Mouse (Mus musculus): ENCODE data around the gene 4930412O13Rik.

The 4930412O13Rik gene

GRCm38 (mm10) chr2:9881051-9881591, at the start of gene 4930412O13Rik:
Gene 4930412O13Rik, plus strand, starts transcription at chr2:9881252.
- DNase-seq (ENCODE audit: low read depth, low spot score): no peak

- DNase-seq (ENCODE audit: low read depth, low spot score): no peak
Observed at GRCm38 (mm10) chr2:9833712-9834111, 47.3 kb upstream of the 4930412O13Rik start.

GRCm38 (mm10) chr2:9835195-9835594, 45.9 kb upstream of the 4930412O13Rik start:
- DNase-seq (ENCODE audit: low read depth, low spot score): no peak

- no peak for DNase-seq (ENCODE audit: low read depth, low spot score)
Observed at GRCm38 (mm10) chr2:9852851-9853576, 28.0 kb upstream of the 4930412O13Rik start.

GRCm38 (mm10) chr2:9855861-9856260, 25.2 kb upstream of the 4930412O13Rik start:
- DNase-seq (ENCODE audit: low read depth, low spot score): no peak

- DNase-seq (ENCODE audit: low read depth, low spot score): no peak
Observed at GRCm38 (mm10) chr2:9860698-9861097, 20.4 kb upstream of the 4930412O13Rik start.

GRCm38 (mm10) chr2:9867092-9867825, 13.8 kb upstream of the 4930412O13Rik start:
- DNase-seq (ENCODE audit: low read depth, low spot score): no peak

GRCm38 (mm10) chr2:9871141-9871716, 9.8 kb upstream of the 4930412O13Rik start:
- DNase-seq (ENCODE audit: low read depth, low spot score): no peak

- DNase-seq (ENCODE audit: low read depth, low spot score): no peak
Observed at GRCm38 (mm10) chr2:9871798-9872197, 9.3 kb upstream of the 4930412O13Rik start.

GRCm38 (mm10) chr2:9872682-9873081, 8.4 kb upstream of the 4930412O13Rik start:
- DNase-seq (ENCODE audit: low read depth, low spot score): no peak

GRCm38 (mm10) chr2:9873757-9874156, 7.3 kb upstream of the 4930412O13Rik start:
- DNase-seq (ENCODE audit: low read depth, low spot score): no peak

- DNase-seq (ENCODE audit: low read depth, low spot score): no peak
Observed at GRCm38 (mm10) chr2:9874467-9875219, 6.4 kb upstream of the 4930412O13Rik start.

- DNase-seq (ENCODE audit: low read depth, low spot score): no peak
Observed at GRCm38 (mm10) chr2:9875220-9875619, 5.8 kb upstream of the 4930412O13Rik start.

- DNase-seq (ENCODE audit: low read depth, low spot score): no peak
Observed at GRCm38 (mm10) chr2:9875676-9876357, 5.2 kb upstream of the 4930412O13Rik start.

- DNase-seq (ENCODE audit: low read depth, low spot score): no peak
Observed at GRCm38 (mm10) chr2:9876621-9877325, 4.3 kb upstream of the 4930412O13Rik start.

GRCm38 (mm10) chr2:9877326-9877690, 3.7 kb upstream of the 4930412O13Rik start:
- DNase-seq (ENCODE audit: low read depth, low spot score): no peak

GRCm38 (mm10) chr2:9877966-9878563, 3.0 kb upstream of the 4930412O13Rik start:
- DNase-seq (ENCODE audit: low read depth, low spot score): no peak

- DNase-seq (ENCODE audit: low read depth, low spot score): no peak
Observed at GRCm38 (mm10) chr2:9878564-9879081, 2.4 kb upstream of the 4930412O13Rik start.

GRCm38 (mm10) chr2:9879092-9879491, 2.0 kb upstream of the 4930412O13Rik start:
- DNase-seq (ENCODE audit: low read depth, low spot score): no peak

- DNase-seq (ENCODE audit: low read depth, low spot score): no peak
Observed at GRCm38 (mm10) chr2:9879493-9879892, 1.6 kb upstream of the 4930412O13Rik start.
